Mouse (Mus musculus): ENCODE data around the gene Phlda3. TPM values are rescaled to one million over a fixed set of nuclear protein-coding genes. Genes with fewer than 3 reads are reported as not detected.

Gene Phlda3
- polyA plus RNA-seq, 1 experiment from 2014 or later = 80.5 TPM

DNA sequence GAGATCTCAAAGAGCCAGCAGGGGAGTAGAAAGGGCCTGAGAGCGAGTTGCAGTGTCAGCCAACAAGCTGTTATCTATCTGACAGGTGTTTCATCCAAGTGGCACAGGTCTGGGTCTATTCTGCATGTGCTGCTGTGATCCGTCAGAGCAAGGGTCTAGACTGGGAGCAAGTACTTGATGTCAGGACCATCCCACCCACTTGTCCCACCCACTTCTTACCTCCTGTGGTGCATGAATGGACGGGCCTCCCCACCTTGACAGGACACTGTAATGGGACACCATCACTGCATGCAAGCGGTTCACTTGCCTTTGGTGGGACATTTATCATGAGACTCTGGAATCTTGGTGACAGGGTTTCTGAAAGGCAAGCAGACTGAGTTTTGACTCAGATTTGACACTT is 36.1 kb upstream of the Phlda3 start:
- Histone ChIP-seq H3K4me3 (replicated peaks; ENCODE audit: low read length) (peak overlapping the region; percentile 75), H3K4me2 (ENCODE audit: low read depth, low read length) (peak overlapping the region; percentile 81), H3K27ac (ENCODE audit: low read length) (peak overlapping the region; percentile 96), H3K27me3 (ENCODE audit: control insufficient read depth, insufficient read depth, low read length) (no peaks in the 10 kb centered on the region), H3K9me3 (replicated peaks; ENCODE audit: control insufficient read depth, low read length) (no peaks in the 10 kb centered on the region), H3K4me1 (ENCODE audit: control insufficient read depth, insufficient read depth, low read length) (peaks cover 48% of the 10 kb centered on the region), H3K36me3 (ENCODE audit: control insufficient read depth, insufficient read depth, low read length) (no peaks in the 10 kb centered on the region), H3K9ac (ENCODE audit: low read length) (peak overlapping the region; percentile 92)
- WGBS = 11% methylated on average over 4 of the region's 4 CpGs
- no peak for ATAC-seq (ENCODE audit: insufficient read depth, low FRiP score)

DNA sequence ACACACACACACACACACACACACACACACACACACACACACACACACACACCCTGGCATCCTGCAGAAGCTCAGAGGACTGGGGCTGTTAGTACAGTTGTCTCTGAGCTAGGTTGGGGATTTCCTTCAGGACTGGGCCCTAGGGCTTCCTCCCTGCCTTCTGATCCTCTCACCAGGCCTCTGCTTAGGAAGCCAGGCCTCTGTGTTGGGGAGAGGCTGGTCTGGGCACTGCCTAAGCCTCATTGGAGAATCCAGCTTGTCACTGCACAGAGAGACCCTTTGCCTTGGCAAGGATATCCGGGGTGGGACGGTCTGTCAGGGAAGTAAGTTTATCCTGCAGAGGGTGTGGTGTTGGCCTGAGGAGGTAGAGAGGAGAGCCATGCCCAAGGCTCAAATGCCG is 35.6 kb upstream of the Phlda3 start:
- Histone ChIP-seq H3K4me1 (ENCODE audit: control insufficient read depth, insufficient read depth, low read length) (peaks cover 52% of the 10 kb centered on the region), H3K36me3 (ENCODE audit: control insufficient read depth, insufficient read depth, low read length) (no peaks in the 10 kb centered on the region), H3K9me3 (replicated peaks; ENCODE audit: control insufficient read depth, low read length) (no peaks in the 10 kb centered on the region), H3K27me3 (ENCODE audit: control insufficient read depth, insufficient read depth, low read length) (no peaks in the 10 kb centered on the region), H3K27ac (ENCODE audit: low read length) (peak overlapping the region; percentile 96), H3K9ac (ENCODE audit: low read length) (peak overlapping the region; percentile 92), H3K4me2 (ENCODE audit: low read depth, low read length) (peak overlapping the region; percentile 81), H3K4me3 (replicated peaks; ENCODE audit: low read length) (peak overlapping the region; percentile 75)
- 22% methylated on average over 3 of the region's 3 CpGs for WGBS
- no peak for ATAC-seq (ENCODE audit: insufficient read depth, low FRiP score)

- Histone ChIP-seq H3K9ac (ENCODE audit: low read length) (peak overlapping the region; percentile 92), H3K4me3 (replicated peaks; ENCODE audit: low read length) (peak overlapping the region; percentile 75), H3K27ac (ENCODE audit: low read length) (peak overlapping the region; percentile 96), H3K36me3 (ENCODE audit: control insufficient read depth, insufficient read depth, low read length) (no peaks in the 10 kb centered on the region), H3K27me3 (ENCODE audit: control insufficient read depth, insufficient read depth, low read length) (no peaks in the 10 kb centered on the region), H3K9me3 (replicated peaks; ENCODE audit: control insufficient read depth, low read length) (no peaks in the 10 kb centered on the region), H3K4me1 (ENCODE audit: control insufficient read depth, insufficient read depth, low read length) (peaks cover 63% of the 10 kb centered on the region), H3K4me2 (ENCODE audit: low read depth, low read length) (peak overlapping the region; percentile 81)
- ATAC-seq (ENCODE audit: insufficient read depth, low FRiP score) = no peak
- WGBS = 27% methylated on average over 7 of the region's 7 CpGs
These were observed 34.5 kb upstream of the Phlda3 start for GRCm38 (mm10) chr1:135731393-135731792.

- ATAC-seq (ENCODE audit: insufficient read depth, low FRiP score) = peak; percentile 79
- WGBS = 14% methylated on average over 11 of the region's 11 CpGs
- H3K4me2 ChIP-seq (ENCODE audit: low read depth, low read length) = peak overlapping the region; percentile 81
- H3K27ac ChIP-seq (ENCODE audit: low read length) = peak overlapping the region; percentile 96
- no peaks in the 10 kb centered on the region for H3K27me3 ChIP-seq (ENCODE audit: control insufficient read depth, insufficient read depth, low read length)
- H3K4me3 ChIP-seq (replicated peaks; ENCODE audit: low read length) = peak overlapping the region; percentile 75
- H3K9me3 ChIP-seq (replicated peaks; ENCODE audit: control insufficient read depth, low read length) = no peaks in the 10 kb centered on the region
- H3K4me1 ChIP-seq (ENCODE audit: control insufficient read depth, insufficient read depth, low read length) = peaks cover 63% of the 10 kb centered on the region
- H3K9ac ChIP-seq (ENCODE audit: low read length) = peak overlapping the region; percentile 92
- H3K36me3 ChIP-seq (ENCODE audit: control insufficient read depth, insufficient read depth, low read length) = no peaks in the 10 kb centered on the region
These were observed 33.8 kb upstream of the Phlda3 start for GRCm38 (mm10) chr1:135731897-135732684.

- Histone ChIP-seq H3K4me1 (ENCODE audit: control insufficient read depth, insufficient read depth, low read length) (peaks cover 79% of the 10 kb centered on the region), H3K27ac (ENCODE audit: low read length) (peak overlapping the region; percentile 96), H3K4me3 (replicated peaks; ENCODE audit: low read length) (peak overlapping the region; percentile 1; the same call in 1 of the 2 replicates), H3K27me3 (ENCODE audit: control insufficient read depth, insufficient read depth, low read length) (no peaks in the 10 kb centered on the region), H3K9ac (ENCODE audit: low read length) (peak overlapping the region; percentile 62), H3K36me3 (ENCODE audit: control insufficient read depth, insufficient read depth, low read length) (no peaks in the 10 kb centered on the region), H3K9me3 (replicated peaks; ENCODE audit: control insufficient read depth, low read length) (no peaks in the 10 kb centered on the region), H3K4me2 (ENCODE audit: low read depth, low read length) (peak overlapping the region; percentile 81)
- peak; percentile 48 for ATAC-seq (ENCODE audit: insufficient read depth, low FRiP score)
- WGBS = 19% methylated on average over 7 of the region's 7 CpGs
These were observed 31.5 kb upstream of the Phlda3 start for GRCm38 (mm10) chr1:135734225-135734937.

DNA sequence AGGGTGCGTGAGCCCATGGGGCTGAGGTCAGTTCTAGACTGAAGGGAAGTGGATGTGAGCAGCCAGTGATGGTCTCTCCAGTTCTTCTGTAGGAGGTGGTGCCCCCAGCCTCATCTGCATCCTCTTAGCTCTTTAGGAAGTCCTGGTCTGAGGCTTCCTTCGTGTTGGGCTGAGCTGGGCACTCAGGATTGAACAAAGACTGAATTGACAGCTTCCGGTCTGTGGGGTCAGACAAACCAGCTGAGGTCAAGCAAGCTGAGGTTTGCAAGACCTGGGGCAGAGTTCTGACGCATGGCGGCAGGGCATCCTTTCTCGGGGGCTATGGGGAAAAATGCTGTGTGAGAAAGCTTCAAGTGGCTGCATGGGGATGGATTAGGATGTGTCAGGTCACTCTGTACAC is 30.5 kb upstream of the Phlda3 start:
- H3K27me3 ChIP-seq (ENCODE audit: control insufficient read depth, insufficient read depth, low read length) = no peaks in the 10 kb centered on the region
- H3K4me3 ChIP-seq (replicated peaks; ENCODE audit: low read length) = 0 out of 2 replicates have a peak overlapping the region, but pooled peaks have one; percentile 4
- H3K36me3 ChIP-seq (ENCODE audit: control insufficient read depth, insufficient read depth, low read length) = no peaks in the 10 kb centered on the region
- no peaks in the 10 kb centered on the region for H3K9me3 ChIP-seq (replicated peaks; ENCODE audit: control insufficient read depth, low read length)
- 44% methylated on average over 6 of the region's 6 CpGs for WGBS
- peak overlapping the region; percentile 62 for H3K9ac ChIP-seq (ENCODE audit: low read length)
- H3K4me1 ChIP-seq (ENCODE audit: control insufficient read depth, insufficient read depth, low read length) = peaks cover 78% of the 10 kb centered on the region
- H3K27ac ChIP-seq (ENCODE audit: low read length) = peak overlapping the region; percentile 96
- ATAC-seq (ENCODE audit: insufficient read depth, low FRiP score) = no peak
- H3K4me2 ChIP-seq (ENCODE audit: low read depth, low read length) = peak overlapping the region; percentile 81; the same call in 1 of the 2 replicates

DNA sequence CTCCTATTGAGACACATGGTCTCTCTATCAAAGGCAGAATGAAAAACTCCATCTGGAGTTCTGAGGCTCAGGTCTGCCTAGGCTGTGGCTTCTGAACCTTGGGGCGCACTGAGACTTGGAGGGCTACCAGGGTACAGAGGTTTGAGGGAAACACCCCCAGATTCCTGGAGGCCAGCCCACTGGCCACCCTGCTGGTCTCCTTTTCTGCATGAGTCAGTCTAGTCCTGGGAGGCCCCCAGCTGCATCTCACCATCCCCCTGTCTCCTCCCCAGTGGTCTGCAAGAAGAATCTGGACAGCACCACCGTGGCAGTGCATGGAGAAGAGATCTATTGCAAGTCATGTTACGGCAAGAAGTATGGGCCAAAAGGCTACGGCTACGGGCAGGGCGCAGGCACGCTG is 20.9 kb upstream of the Phlda3 start:
- Histone ChIP-seq H3K4me3 (replicated peaks; ENCODE audit: low read length) (no peak overlapping the region), H3K9me3 (replicated peaks; ENCODE audit: control insufficient read depth, low read length) (no peaks in the 10 kb centered on the region), H3K9ac (ENCODE audit: low read length) (no peak overlapping the region), H3K36me3 (ENCODE audit: control insufficient read depth, insufficient read depth, low read length) (peaks cover 22% of the 10 kb centered on the region; the same call in 1 of the 2 replicates), H3K27me3 (ENCODE audit: control insufficient read depth, insufficient read depth, low read length) (no peaks in the 10 kb centered on the region), H3K4me1 (ENCODE audit: control insufficient read depth, insufficient read depth, low read length) (peaks cover 29% of the 10 kb centered on the region), H3K4me2 (ENCODE audit: low read depth, low read length) (no peak overlapping the region), H3K27ac (ENCODE audit: low read length) (peak overlapping the region; percentile 59; the same call in 1 of the 2 replicates)
- 76% methylated on average over 7 of the region's 7 CpGs for WGBS
- no peak for ATAC-seq (ENCODE audit: insufficient read depth, low FRiP score)

DNA sequence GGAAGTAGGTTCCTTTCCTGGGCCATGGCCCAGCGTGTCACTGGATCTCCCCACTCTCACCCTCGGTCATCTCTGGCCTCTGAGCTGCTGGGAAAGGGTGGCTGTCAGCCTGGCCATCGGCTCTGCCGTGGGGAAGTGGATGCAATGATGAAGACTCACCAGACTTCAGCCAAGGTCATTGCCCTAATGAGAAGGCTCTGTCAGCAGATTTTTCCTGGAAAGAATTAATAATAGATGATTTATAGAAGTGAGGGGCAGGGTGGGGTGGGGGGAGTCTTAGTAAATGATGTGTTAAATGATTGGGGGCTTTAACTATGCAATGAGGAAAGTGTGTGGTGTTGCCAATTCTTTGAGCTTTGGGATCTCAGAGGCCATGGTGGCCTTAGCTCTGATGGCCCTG is 19.7 kb upstream of the Phlda3 start:
- H3K9ac ChIP-seq (ENCODE audit: low read length) = no peak overlapping the region
- no peak for ATAC-seq (ENCODE audit: insufficient read depth, low FRiP score)
- peaks cover 32% of the 10 kb centered on the region; the same call in 1 of the 2 replicates for H3K36me3 ChIP-seq (ENCODE audit: control insufficient read depth, insufficient read depth, low read length)
- peaks cover 21% of the 10 kb centered on the region for H3K4me1 ChIP-seq (ENCODE audit: control insufficient read depth, insufficient read depth, low read length)
- H3K4me2 ChIP-seq (ENCODE audit: low read depth, low read length) = no peak overlapping the region
- H3K27ac ChIP-seq (ENCODE audit: low read length) = no peak overlapping the region
- no peaks in the 10 kb centered on the region for H3K9me3 ChIP-seq (replicated peaks; ENCODE audit: control insufficient read depth, low read length)
- no peak overlapping the region for H3K4me3 ChIP-seq (replicated peaks; ENCODE audit: low read length)
- no peaks in the 10 kb centered on the region for H3K27me3 ChIP-seq (ENCODE audit: control insufficient read depth, insufficient read depth, low read length)
- 70% methylated on average over 4 of the region's 4 CpGs for WGBS

Data from stomach, embryonic 16.5 days (tissue).